Mouse (Mus musculus) NIH3T3 (cell line): Measurements from ENCODE around the gene 4930402K13Rik.
"Not testable (repeated sequence)": the region's sequence is repeated elsewhere in the genome, so short reads cannot be mapped to it uniquely, and the experiment has no call there.

Source experiments
- DNase-seq: peaks from one replicate; pipeline ENCODE4 v3.0.0-alpha.2; 2012; ENCODE audit warnings: low read depth

4930402K13Rik gene

DNA sequence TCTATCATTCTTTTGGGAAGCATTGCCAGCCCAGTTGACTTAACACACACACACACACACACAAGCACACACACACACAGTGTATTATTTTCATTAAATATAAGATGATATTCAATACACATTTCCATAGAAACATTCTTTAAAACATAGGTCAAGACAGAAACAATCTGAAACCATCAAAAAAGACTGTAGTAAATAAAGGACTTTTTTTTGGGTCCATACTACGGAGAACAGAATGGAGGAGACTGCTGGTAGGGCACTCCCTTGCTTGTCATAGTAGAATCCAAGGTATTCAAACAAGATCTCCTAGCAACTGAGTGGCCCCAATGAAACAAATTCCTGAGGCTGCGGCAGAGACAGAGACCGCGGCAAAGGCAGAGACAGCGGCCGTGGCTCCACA lies at the start of gene 4930402K13Rik:
Gene 4930402K13Rik (plus strand): TSS at position 301 of the 400 bp plus-strand sequence.
- no peak for DNase-seq

DNA sequence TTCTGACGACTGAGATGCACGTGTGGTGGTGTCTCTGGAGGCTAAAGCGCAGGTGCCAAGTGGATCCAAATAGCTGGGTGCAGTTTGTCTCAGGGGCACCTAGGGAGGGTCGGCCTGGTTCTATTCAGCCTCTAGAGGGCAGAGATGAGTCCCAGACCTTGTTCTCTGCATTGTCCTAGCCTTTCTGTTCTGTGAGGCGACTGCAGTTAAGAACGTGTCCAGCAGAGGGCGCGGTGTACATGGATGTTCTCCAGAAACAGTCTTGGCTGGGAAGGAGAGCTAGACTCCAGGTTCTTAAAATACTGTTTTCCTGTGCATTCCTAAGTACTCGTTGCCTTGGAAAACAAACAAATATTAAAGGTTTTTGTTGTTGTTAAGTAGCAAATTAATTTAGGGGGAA lies 43.4 kb upstream of the 4930402K13Rik start:
- peak; percentile 18 for DNase-seq

DNA sequence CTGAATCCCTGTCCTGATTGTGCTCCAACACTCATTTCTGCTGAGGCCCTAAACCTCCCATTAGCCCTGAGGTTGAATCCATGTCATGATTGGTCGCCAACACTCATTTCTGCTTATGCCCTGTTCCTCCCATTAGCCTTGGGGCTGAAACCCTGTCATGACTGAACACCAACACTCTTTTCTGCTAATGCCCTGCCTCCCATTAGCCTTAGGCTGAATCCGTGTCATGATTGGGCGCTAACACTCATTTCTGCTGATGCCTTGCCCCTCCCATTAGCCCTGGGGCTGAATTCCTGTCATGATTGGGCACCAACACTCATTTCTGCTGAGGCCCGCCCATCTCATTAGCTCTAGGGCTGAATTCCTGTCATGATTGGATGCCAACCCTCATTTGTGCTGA lies 42.3 kb upstream of the 4930402K13Rik start:
- DNase-seq: no peak

DNA sequence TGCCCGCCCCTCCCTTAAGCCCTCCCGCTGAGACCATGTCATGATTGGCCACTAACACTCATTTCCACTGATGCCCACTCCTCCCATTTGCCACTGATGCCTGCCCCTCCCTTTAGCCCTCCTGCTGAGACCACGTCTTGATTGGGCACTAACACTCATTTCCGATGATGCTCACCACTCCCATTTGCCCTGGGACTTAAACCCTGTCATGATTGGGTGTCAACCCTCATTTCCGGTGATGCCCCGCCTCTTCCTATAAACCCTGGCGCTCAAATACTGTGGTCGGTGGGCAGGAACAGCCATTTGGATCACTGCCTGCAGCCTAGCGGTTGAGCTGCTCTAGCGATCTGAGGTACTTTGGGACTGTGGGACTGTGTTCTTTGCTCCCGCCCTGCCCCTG lies 41.6 kb upstream of the 4930402K13Rik start, which contains the start of gene Fthl17f:
Gene Fthl17f (plus strand): TSS at position 301 of the 400 bp plus-strand sequence.
- not testable (repeated sequence) for DNase-seq

DNA sequence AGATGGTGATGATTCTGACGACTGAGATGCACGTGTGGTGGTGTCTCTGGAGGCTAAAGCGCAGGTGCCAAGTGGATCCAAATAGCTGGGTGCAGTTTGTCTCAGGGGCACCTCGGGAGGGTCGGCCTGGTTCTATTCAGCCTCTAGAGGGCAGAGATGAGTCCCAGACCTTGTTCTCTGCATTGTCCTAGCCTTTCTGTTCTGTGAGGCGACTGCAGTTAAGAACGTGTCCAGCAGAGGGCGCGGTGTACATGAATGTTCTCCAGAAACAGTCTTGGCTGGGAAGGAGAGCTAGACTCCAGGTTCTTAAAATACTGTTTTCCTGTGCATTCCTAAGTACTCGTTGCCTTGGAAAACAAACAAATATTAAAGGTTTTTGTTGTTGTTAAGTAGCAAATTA lies 26.7 kb upstream of the 4930402K13Rik start:
- peak; percentile 14 for DNase-seq

DNA sequence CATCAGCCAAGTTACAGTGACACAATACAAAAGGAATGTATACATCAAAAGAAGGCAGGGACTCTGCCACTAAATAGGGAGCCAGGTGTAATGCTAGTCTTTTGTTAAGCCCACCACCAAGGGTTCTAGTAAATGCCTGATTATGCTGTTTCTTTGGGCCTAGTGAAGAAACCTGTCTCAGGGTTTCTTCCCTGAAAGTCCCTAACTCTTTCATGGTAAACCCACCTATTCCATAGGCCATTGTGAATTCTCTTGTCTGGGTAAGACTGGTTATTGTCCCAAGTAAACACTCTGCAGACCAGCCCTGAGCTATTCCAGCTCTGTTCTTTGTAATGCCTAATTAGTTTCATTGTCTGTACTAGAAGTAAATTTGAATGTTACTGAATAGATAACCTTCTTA lies 9.3 kb upstream of the 4930402K13Rik start:
- DNase-seq: not testable (repeated sequence)

DNA sequence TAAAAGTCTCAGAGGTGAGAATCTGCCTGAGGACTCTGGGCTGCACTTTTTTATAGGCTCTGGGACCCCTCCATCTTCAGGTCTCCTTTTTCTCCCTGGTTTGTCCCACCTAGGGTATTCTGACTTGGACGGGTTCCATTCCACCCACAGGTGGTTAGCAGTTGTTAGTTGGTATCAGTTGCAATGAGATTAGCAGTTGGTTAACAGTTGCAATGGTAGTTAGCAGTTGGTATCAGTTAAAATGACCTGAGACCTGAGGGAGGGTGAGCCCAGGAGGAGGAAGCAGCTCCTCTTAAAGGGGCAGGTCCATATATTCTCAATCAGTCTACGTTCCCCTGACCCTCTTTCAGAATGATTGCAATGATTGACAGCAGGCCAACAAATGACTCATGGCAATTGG lies 6.0 kb downstream of the 4930402K13Rik start:
- DNase-seq: no peak

DNA sequence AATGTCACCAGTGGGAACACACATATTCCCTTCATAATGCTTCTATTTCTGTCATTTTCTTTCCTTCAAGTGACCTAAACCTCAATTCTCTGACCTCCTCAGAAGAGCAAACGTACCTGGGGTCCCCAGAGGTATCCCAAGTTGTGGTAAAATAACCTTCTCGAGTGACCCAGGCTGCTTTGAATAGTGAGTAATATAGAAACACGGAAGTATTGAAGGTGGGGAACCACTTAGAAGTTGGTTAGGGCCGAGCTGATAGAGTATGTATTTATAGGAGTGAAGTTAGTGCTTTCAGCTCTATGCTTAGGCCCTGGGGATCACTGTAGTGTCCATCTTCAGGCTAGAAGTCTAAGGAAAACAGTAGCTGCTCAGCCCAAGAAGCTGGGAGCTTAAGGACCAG lies 20.6 kb downstream of the 4930402K13Rik start:
- no peak for DNase-seq

DNA sequence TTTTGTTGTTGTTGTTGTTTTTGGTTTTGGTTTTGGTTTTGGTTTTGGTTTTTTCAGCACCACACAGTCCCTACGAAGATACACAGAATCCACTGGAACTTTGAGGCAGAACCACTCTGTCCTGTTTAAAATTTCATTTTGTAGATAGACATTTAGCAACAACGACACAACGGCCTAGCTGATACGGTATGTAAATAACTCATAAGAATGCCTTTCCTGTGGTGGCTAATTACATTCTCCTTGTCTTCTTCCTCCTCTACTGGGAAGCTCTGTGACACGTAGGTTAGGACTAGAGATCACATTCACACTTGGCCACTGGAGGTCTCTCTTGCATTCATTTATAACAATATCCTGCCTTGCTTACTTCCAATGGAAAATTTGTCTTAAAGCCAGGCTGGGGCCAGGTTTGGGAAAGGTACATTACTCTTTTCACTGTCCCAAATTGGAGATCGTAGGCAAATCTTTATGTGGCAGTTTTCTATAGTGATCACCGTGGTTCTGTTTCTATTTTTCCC lies 24.0 kb downstream of the 4930402K13Rik start:
- DNase-seq: peak; percentile 72

DNA sequence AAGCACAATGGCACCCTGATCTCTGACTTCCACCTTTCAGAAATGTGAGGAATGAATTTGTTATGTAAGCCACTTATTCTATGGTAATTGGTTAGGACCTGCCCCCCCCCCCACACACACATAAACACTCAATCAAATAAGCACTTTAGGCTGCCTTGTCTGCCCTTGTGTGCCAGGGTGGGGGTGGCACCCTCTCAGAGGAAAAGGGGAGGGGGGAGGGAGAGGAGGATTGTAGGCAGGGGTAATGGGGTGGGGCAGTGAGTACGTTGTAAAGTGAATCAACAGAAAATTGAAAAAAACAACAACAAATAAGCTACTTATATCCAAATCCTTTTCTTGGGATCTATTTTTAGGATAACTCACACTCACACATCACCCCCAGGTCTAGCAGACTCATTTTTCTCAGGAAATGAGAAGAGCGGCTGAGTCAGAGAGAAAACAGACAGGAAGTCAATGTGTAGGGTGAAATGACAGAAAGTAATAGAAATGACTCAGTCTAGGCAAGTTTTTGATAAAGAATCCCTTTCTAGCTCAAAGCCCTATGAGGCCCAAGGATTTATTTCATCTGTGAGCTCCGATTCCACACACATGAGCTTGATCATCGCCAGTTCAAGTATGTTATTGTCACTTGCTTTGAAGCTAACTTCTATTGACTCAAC lies 35.1 kb downstream of the 4930402K13Rik start:
- DNase-seq: peak; percentile 38

DNA sequence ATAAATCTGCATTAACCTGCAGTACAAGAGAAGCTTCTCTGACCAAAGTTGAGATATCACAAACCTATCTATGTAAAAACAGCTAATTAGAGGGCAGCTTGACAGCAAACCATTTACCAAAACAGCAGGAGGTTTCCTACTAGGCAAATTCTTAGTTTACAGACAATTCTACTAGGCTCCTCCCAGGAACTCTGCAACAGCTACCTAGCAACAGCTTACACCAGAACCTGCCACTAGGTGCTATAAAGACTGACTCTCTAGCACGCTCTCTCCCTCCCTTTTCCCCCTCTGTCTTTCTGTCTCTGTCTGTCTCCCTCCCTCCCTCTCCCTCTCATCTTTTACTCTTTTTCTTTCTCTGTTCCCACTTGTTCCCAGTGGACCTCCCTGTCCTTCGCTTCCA lies 38.3 kb downstream of the 4930402K13Rik start:
- DNase-seq: no peak
